Comparison of ENCODE assay signal across 8 mouse cellular contexts in the genomic region with DNA sequence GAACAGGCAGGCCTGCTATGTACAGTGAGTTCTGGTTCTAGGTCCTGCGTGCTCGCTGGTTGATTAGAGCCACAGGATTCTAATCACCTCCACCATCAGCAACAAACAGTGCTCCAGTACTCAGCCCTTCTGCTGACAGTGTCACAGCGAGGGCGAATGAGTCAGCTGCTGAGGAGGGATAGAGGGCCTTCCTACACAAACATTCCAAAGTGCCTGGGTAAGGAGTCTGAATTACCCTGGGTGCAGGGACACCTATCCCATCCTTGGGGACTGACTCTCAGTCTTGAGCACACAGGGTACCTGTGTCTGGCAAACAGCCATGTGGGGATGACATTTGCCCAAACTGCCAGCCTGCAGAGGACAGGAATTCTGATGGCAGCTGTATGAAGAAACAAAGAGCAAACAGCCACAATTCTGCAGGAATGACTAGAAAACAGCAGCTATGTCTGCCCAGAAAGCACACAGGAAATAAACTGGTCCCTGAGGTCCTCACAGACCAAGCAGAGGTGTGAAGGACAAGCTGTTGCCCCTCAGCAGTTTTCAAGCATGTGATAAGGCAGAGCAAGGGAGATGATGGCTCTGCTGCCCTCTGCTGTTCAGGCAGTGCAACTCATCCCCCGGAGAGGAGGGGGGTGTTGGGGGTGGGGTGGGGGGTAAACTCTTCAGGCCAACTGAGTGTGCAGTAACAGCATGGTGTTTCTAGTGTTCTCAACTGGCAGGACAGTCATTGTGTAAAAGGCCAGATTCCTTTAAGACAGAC.
DNase-seq lines count a peak whose midpoint lies in the region.

No protein-coding gene starts in this region.

- intact Hi-C loops in heart, postnatal 14 days (cut with DNase I), result loop anchor here (10.0 kb wide), 1 partner anchor 1321 kb away; a partner anchor contains a TSS

- DNase-seq in cerebellum, adult 18-20 months, result peak; percentile 33 to 42
- DNase-seq in cerebellum, adult 11-12 months, result no peak
- DNase-seq in right cerebral cortex, postnatal 4 days, result peak; percentile 57
- DNase-seq in right cerebral cortex, adult 18-20 months, result no peak
- peak; percentile 76 to 82 for DNase-seq in cerebellum, postnatal 10 days
- peak; percentile 73 to 78 for DNase-seq in heart, postnatal 14 days
- peak; percentile 51 to 67 for DNase-seq in lung, adult 18-20 months
- peak; percentile 41 for DNase-seq in retina, adult 2 months (ENCODE audit: low read depth, low spot score)

Comparison
In these comparisons a context has a peak if more than half of its experiments do, and no peak if none do; other contexts are left out.
1. DNase-seq: peak in cerebellum, adult 18-20 months (2 of 2), right cerebral cortex, postnatal 4 days (single experiment), cerebellum, postnatal 10 days (2 of 2), heart, postnatal 14 days (2 of 2), lung, adult 18-20 months (2 of 2) and retina, adult 2 months (single experiment); none in cerebellum, adult 11-12 months (single experiment) and right cerebral cortex, adult 18-20 months (single experiment).